Mouse (Mus musculus): ENCODE data around the gene Lin54. TPM values are rescaled to one million over a fixed set of nuclear protein-coding genes. Genes with fewer than 3 reads are reported as not detected.

Lin54 gene
- 1 to 10 TPM; 6.9 to 9.7 TPM for total RNA-seq (2021)
- long read RNA-seq, experiment 1, full-length matches to known transcripts, result 12 of 13 reads
- long read RNA-seq, experiment 1, partial matches to known transcripts, result 1 of 13 reads
- long read RNA-seq, experiment 1, other reads (novel, unspliced or antisense), result 0 of 13 reads
- long read RNA-seq, experiment 2, full-length matches to known transcripts, result 10 of 12 reads
- long read RNA-seq, experiment 2, partial matches to known transcripts, result 1 of 12 reads
- long read RNA-seq, experiment 2, other reads (novel, unspliced or antisense), result 1 of 12 reads

DNA sequence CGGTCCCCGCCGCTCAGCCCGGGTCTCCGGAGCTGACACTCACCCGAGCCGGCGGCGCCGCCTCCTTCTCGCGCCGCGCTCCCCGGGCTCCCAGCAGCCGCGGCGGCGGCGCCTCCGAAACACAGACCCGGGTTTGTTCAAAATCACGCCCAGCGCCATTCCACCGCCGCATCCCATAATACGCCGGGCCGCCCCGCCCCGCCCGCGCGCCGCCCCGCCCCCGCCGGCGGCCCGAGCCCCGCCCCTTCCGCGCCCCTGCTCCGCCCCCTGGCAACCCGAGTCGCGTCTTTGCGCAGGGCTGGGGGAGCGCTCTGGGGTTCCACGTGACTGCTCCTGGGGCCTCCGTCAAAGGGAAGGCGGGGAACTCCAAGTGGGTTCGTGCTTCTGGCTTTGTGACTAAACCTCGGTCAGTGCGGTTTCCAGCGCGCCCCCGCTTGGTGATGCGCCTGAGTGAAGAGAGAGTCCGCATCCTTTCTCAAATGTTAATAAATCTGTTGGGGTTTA, at the start of gene Lin54:
TSS of gene Lin54 (minus strand) at position 182 of the 504 bp plus-strand sequence.
- peak; percentile 89 for DNase-seq

DNA sequence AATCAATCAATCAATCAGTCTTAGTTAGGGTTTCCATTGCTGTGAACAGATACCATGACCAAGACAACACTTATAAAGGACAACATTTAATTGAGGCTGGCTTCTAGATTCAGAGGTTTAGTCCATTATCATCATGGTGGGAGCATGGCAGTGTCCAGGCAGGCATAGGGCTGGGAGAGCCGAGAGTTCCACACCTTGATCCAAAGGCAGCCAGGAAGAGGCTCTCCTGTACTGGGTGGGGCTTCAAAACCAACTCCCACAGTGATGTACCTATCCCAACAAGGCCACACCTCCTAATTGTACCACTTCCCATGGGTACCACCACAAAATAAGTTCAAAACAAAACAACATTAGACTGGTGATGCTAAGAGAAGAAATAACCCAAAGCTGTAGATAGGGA, 49.7 kb upstream of the Lin54 start:
- DNase-seq, result no peak

DNA sequence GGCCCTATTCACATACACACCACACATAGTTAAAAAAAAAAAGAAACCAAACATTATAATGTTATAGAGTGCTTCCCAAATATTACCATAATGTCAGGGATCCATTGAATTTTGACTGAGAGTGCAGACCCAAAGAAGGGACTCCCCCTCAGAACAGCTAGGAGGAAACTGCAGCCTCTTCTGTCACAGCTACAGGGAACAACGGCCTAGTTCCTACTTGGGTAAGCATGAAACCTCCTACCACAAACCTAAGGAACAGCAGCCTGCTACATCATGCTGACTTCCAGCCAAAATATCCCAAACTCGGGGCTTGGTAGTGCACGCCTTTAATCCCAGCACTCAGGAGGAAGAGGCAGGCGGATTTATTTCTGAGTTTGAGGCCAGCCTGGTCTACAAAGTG, 48.9 kb upstream of the Lin54 start:
- no peak for DNase-seq

- no peak for DNase-seq
These were observed 47.8 kb upstream of the Lin54 start for GRCm38 (mm10) chr5:100548236-100548635.

- DNase-seq, result no peak
These were observed 46.0 kb upstream of the Lin54 start for GRCm38 (mm10) chr5:100546294-100547080.

GRCm38 (mm10) chr5:100536638-100537037, 36.2 kb upstream of the Lin54 start:
- no peak for DNase-seq

GRCm38 (mm10) chr5:100535826-100536225, 35.4 kb upstream of the Lin54 start:
- no peak for DNase-seq

DNA sequence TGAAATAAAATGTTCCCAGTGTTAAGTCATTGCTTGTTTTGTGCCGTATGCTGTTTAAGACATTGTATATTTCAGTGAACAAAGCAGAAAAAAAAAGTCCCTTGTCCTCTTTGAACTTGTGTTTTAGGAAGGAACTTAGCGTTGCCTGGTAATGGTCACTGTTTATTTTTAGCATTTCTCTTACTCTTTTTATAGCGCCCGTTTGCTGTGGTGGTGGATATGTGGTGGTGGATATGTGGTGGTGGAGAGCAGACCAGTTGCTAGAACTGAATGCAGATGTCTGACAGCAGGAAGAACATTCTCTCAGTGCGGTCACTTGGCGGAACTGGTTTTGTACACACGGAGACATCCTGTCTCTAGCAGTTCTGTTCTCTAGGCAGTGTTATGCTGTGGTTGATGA, 25.7 kb upstream of the Lin54 start:
- no peak for DNase-seq

DNA sequence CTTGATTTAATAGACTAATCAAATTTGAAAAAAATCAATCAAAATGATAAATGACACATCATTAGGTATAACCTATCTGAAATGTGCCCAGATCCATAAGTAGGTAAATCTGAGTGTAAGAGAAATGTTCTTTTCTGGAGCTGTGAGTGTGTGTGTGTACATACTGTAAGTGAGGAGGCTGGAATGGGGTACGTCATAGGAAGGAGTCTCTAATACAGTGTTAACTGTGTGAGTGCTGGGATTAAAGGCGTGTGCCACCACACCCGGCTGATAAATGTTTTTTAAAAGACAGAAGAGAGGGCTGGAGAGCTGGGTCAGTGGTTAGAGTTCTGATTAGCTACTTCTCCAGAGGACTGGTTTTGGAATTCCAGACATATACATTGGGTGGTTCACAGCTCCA, 25.2 kb upstream of the Lin54 start:
- no peak for DNase-seq

GRCm38 (mm10) chr5:100524921-100525320, 24.5 kb upstream of the Lin54 start:
- no peak for DNase-seq

GRCm38 (mm10) chr5:100523331-100523730, 22.9 kb upstream of the Lin54 start:
- no peak for DNase-seq

DNA sequence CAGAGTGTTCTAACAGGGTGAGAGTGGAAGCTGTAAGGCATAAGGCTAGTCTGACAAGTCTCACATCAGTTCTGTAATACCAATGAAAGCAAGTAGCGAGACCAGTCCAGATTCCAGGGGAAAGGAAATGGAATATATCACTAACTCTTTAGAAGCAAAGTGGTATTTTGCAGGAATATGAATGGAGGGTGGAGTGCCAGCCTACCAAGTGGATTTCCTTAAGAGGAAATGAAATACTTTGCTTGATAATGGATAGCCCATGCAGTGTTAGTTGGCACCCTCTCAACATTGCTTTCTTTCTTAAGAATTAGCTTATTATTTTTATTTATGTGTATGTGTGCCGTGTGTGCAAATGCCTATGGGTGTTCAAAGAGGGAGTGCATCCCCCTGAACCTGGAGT, 19.8 kb upstream of the Lin54 start:
- DNase-seq, result no peak

- DNase-seq, result no peak
These were observed 18.6 kb upstream of the Lin54 start for GRCm38 (mm10) chr5:100519027-100519411.

DNA sequence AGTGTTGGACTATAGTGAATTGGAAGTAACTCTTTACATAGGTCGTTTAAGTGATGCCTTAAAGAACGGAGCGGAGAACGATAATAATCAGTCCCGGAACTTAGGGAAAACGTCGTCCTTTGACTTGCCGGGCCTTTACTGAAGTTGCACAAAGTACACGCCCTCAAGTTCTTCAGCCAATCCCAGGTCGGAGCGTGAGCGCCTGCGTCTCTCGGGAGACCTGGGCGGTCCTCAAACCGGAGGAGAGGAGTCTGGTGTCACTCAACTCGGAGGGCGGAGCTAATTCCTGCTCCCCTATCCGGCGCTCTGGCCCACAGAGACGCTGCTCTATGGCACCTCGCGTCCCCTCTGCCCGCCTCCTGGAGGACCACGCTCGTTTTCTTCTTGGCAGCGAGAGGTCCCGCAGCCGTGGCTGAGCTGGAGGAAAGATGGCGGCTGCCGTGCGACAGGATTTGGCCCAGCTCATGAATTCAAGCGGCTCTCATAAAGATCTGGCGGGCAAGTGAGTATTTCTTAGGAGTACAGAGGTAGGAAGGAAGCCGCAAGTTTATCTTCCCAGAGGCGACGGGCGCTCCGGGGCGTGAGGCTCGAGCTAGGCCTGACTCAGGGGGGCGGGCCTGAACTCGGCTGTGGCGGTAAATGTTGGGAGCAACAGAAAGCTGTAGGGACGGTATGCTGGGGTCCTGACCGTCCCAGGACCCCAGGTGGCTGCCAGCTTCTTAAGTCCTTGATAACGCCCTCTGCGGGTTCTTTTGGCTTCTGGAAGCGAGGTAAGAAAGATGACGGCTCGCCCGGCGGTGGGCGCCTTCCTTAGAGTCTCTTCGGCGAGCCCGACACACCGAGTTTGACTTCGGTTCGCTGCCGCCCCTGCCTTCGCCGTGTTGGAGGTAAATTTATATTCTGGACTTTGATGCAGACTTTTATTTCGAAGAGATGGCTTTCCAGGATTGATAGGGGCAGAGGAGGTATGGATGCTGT, 17.9 kb upstream of the Lin54 start, which contains the start of gene Cops4:
TSS of gene Cops4 (plus strand) at position 261 of the 978 bp plus-strand sequence.
- DNase-seq, result peak; percentile 90

DNA sequence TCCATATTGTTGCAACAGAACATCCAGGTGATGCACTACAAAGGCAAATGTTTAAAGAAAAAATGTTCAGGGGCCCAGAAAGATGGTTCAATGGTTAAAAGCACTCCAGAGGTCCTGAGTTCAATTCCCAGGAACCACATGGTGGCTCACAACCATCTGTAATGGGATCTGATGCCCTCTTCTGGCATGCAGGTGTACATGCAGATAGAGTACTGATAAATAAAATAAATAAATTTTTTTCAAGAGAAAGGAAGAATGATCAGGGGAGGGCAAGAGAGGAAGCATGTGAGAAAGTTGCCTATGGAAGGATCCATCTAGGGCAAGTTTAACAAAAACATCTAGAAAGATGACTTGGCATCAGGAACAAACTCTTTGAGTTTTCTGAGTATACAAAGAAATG, 12.1 kb upstream of the Lin54 start:
- no peak for DNase-seq

DNA sequence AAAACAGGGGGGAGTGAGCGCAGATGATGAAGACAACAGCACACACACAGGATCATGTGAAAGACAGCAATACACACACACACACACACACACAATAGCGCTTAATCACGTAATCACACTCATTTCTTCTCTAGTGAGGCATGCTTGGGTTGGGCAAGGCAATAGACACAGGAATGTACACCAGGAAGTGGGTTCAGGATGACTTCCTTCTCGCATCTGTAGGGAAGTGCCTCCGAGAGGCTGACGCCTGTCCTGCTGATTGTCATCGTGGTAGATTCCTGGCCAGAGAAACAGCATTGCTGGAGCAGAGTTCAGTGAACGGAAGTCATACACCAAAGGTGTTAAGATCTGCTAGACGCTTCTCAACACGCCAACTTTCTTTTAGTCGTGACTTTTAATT, 8.8 kb upstream of the Lin54 start:
- DNase-seq, result no peak

DNA sequence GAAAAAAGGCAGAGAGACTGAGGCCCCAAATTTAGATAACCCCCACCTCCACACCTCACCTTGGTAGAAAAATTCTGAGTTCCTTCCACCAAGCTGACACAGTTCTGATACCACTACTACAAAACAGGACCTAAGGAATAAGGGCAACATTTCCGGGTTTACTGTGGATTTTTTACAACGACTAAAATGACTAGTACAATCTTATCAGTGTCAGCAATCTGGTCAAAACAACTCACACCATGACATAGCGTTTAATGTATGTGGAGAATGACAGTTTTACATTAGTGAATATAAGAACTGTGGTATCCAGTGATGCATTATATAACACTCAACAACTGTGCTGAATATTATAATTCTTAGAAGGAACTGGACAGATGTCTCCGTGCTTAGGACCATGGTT, 828 bp upstream of the Lin54 start:
- no peak for DNase-seq

DNA sequence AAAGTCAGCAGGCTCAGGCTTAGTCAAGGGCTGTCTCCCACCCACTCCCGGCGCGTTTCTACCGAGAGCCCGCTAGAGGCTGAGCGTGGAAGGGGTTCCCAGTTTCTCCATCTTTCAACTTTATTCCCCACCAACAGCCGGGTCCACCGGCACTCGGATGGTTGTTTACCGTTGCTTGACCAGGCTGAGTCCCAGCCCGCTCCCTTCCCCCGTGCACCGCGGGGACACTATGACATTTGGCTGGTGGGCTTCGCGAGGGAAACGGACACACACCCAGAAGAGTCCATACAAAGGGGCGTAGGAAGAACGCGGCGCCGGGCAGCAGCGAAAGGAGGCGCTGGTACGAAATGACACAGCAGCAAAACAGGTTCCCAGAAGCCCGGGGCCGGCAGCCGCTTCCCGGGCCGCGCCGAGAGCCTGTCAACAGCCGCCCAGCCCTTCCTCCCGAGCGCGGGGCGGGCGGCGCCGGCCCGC, 571 bp downstream of the Lin54 start:
- DNase-seq, result peak; percentile 29

- no peak for DNase-seq
These were observed 1.2 kb downstream of the Lin54 start for GRCm38 (mm10) chr5:100499243-100499642.

- DNase-seq, result peak; percentile 78
These were observed 1.8 kb downstream of the Lin54 start for GRCm38 (mm10) chr5:100498436-100499180.

GRCm38 (mm10) chr5:100491704-100492103, 8.7 kb downstream of the Lin54 start:
- DNase-seq, result no peak
